Mouse (Mus musculus) lung, postnatal 0 days (tissue): ENCODE measurements around the gene Psd.

Experiments used
- CTCF ChIP-seq: IDR thresholded peaks from 2 replicates; pipeline ENCODE4 v1.5.1; 2016; ENCODE audit warnings: antibody characterized with exemption, mild to moderate bottlenecking
- EP300 ChIP-seq: IDR thresholded peaks from 2 replicates; pipeline ENCODE4 v1.6.1; 2016; ENCODE audit warnings: antibody characterized with exemption, mild to moderate bottlenecking, control low read depth

DNA sequence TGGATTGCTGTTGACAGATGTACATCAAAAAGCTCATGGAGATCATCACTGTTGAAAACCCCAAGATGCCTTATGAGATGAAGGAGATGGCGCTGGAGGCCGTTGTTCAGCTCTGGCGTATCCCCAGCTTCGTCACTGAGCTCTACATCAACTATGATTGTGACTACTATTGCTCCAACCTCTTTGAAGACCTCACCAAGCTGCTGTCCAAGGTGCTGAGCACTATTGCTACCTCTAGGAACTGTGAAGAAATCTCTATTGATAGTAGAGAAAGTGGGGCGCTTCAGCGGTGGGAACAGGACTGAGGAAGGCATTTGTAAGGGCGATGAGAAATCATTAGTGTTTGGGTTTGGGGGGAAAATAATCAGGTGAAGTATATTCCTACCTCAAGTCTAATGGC, 62.2 kb downstream of the Psd start:
- TF ChIP-seq CTCF (no peak), EP300 (no peak)
